Mouse (Mus musculus): ENCODE measurements around the gene Tmub1. TPM values are rescaled to one million over a fixed set of nuclear protein-coding genes. Genes with fewer than 3 reads are reported as not detected.
"Not testable (repeated sequence)": the region's sequence is repeated elsewhere in the genome, so short reads cannot be mapped to it uniquely, and the experiment has no call there.

The Tmub1 gene
- polyA plus RNA-seq, 1 experiment from 2014 or later = 26.4 TPM

DNA sequence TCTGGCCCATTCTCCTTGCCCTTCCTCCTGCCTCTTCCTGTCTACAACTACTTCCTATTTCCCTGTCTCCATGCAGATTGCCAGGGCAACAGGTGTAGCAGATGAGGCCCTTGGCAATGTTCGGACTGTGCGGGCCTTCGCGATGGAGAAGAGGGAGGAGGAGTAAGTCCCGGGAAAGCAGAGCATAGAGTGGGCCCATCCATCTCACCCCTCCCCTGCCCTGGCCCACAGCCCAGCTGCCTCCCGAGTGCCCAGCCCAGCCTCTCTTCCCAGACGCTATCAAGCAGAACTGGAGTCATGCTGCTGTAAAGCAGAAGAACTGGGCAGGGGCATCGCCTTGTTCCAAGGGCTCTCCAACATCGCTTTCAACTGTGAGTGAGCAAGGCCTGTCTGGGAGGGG, 45.7 kb downstream of the Tmub1 start:
- ATAC-seq = no peak
- in situ Hi-C loops (cut with MboI; ENCODE audit: low pct_unique_long_range_greater_than_20kb) = no loop called here
- ChIA-PET CTCF (no interaction called here), POLR2A (interaction anchor here (1.9 kb wide), 1 partner anchor 25 kb away, joined by 5 read pairs; no protein-coding TSS in a partner anchor)
- DNase-seq (ENCODE audit: low read depth, low spot score) = no peak
- TF ChIP-seq CTCF (IDR thresholded peaks at IDR 0.05) = no peak
- H3K27me3 ChIP-seq = no peaks in the 10 kb centered on the region

DNA sequence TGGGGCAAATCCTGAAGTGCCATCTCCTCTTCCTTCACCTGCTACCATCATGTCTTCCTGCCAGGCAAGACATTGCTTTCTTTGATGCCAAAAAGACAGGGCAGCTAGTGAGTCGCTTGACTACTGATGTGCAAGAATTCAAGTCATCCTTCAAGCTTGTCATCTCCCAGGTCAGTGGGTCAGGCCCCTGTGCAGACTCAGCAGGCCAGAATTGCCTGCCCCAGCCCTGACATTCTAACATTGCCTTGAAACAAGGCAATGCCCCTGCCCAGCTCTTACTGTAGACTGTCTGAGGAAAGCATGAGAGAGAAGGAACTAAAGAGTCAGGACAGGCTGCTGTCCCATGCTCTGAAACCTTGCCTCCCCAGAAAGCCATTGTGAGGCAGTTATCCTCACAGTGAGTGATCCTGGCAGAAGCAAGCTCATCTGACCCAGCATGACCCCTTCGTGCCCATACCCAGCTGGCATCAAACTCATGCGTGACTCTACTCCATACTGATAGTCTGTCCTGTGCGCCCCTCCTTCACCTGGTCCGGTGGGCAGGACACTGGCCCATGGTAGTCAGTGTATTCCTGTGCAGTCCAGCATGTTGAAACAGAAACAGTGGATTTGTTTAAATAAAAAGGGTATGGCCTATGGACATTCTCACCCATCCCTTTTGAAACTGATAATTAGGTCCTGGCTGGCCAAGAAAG, 46.6 kb downstream of the Tmub1 start:
- ATAC-seq = no peak
- ChIA-PET POLR2A (interaction anchor here (0.6 to 1.9 kb wide), 2 partner anchors 26 to 44 kb away, joined by 3 to 5 read pairs; partner anchors contain the start of gene Fastk), CTCF (interaction anchor here (0.7 to 9.7 kb wide), 3 partner anchors 11 to 70 kb away, joined by 3 to 222 read pairs (median 5); partner anchors contain the start of gene Asic3)
- in situ Hi-C loops (cut with MboI; ENCODE audit: low pct_unique_long_range_greater_than_20kb) = no loop called here
- DNase-seq (ENCODE audit: low read depth, low spot score) = no peak
- H3K27me3 ChIP-seq = no peaks in the 10 kb centered on the region
- TF ChIP-seq CTCF (IDR thresholded peaks at IDR 0.05) = no peak

DNA sequence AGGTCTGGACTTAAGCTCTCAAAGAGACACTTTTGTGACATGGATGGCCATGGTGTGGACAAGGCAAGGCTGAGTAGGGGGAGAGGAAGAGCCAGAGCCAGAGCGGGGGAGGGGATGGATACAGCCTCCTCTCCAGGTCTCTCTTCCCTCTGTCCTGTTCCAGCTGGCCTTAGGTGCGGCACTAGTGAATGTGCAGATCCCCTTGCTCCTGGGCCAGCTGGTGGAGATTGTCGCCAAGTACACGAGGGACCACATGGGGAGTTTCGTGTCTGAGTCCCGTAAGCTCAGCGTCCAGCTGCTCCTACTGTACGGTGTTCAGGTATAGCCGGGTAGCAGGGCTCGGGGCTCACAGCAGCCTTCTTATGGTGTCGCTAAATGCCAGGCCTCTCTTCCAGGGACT, 47.3 kb downstream of the Tmub1 start:
- POLR2A ChIA-PET = interaction anchor here (0.6 to 1.9 kb wide), 2 partner anchors 27 to 44 kb away, joined by 3 to 5 read pairs; partner anchors contain the start of gene Fastk
- DNase-seq (ENCODE audit: low read depth, low spot score) = no peak
- ATAC-seq = no peak
- CTCF ChIA-PET = interaction anchor here (0.7 to 9.7 kb wide), 5 partner anchors 12 to 110 kb away, joined by 3 to 222 read pairs (median 3); partner anchors contain the start of gene Asic3
- in situ Hi-C loops (cut with MboI; ENCODE audit: low pct_unique_long_range_greater_than_20kb) = no loop called here
- no peak for TF ChIP-seq CTCF (IDR thresholded peaks at IDR 0.05)
- no peaks in the 10 kb centered on the region for H3K27me3 ChIP-seq

DNA sequence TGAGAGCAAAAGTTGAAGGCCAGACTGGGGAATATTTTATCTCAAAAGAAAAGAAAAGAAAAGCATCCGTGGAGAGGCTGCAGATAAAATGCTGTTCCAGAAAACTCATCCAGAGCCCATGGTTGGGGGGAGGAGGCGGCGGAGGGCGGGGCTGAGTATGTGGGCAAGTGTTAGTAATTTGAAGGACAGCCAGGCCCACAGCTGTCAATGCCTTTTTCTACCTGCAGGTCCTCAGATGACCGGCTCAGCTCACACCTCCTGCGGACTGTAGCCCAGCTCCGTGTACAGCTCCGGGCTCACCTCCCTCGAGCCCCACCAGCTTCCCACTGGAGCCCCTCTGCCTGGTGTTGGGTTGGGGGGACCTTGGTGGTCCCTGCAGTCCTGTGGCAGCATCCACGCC, 48.0 kb downstream of the Tmub1 start:
- H3K27me3 ChIP-seq = no peaks in the 10 kb centered on the region
- DNase-seq (ENCODE audit: low read depth, low spot score) = no peak
- TF ChIP-seq CTCF (IDR thresholded peaks at IDR 0.05) = no peak
- ATAC-seq = no peak
- ChIA-PET POLR2A (no interaction called here), CTCF (interaction anchor here (1.2 to 9.7 kb wide), 5 partner anchors 12 to 111 kb away, joined by 3 to 222 read pairs (median 3); partner anchors contain the start of gene Asic3)
- in situ Hi-C loops (cut with MboI; ENCODE audit: low pct_unique_long_range_greater_than_20kb) = loop anchor here (5.0 kb wide), 2 partner anchors 38 to 73 kb away; no protein-coding TSS in a partner anchor

DNA sequence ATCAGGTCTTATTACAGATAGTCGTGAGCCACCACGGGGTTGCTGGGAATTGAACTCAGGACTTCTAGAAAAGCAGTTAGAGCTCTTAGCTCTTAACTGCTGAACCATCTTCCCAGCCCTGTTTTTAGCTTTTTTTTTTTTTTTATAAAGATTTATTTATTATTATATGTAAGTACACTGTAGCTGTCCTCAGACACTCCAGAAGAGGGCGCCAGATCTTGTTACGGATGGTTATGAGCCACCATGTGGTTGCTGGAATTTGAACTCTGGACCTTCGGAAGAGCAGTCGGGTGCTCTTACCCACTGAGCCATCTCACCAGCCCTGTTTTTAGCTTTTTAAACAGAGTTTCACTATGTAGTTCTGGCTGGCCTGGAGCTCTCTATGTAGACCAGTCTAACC, 51.4 kb downstream of the Tmub1 start:
- ChIA-PET CTCF (interaction anchor here (1.4 to 9.7 kb wide), 5 partner anchors 12 to 74 kb away, joined by 5 to 222 read pairs (median 55); partner anchors contain the start of genes Asic3, Cdk5 and Slc4a2), POLR2A (interaction anchor here (1.5 to 1.8 kb wide), 2 partner anchors 78 to 80 kb away, joined by 4 to 7 read pairs; no protein-coding TSS in a partner anchor)
- in situ Hi-C loops (cut with MboI; ENCODE audit: low pct_unique_long_range_greater_than_20kb) = loop anchor here (5.0 kb wide), 2 partner anchors 41 to 76 kb away; no protein-coding TSS in a partner anchor
- not testable (repeated sequence) for H3K27me3 ChIP-seq; ATAC-seq; DNase-seq (ENCODE audit: low read depth, low spot score)

Other genes starting within 250 kb of the Tmub1 start
- gene Kcnh2, start 96.2 kb downstream of the Tmub1 start, polyA plus RNA-seq (2021) = 0.12 TPM
- 0.06 TPM for gene Nos3, start 83.0 kb downstream of the Tmub1 start, polyA plus RNA-seq (2021)
- gene Atg9b, start 55.7 kb downstream of the Tmub1 start, polyA plus RNA-seq (2021) = 0.51 TPM
- gene Abcb8, start 54.2 kb downstream of the Tmub1 start, polyA plus RNA-seq (2021) = 67.6 TPM
- 2.6 TPM for gene Asic3, start 34.5 kb downstream of the Tmub1 start, polyA plus RNA-seq (2021)
- 182 TPM for gene Cdk5, start 24.3 kb downstream of the Tmub1 start, polyA plus RNA-seq (2021)
- 221 TPM for gene Slc4a2, start 24.0 kb downstream of the Tmub1 start, polyA plus RNA-seq (2021)
- 190 TPM for gene Fastk, start 2.6 kb downstream of the Tmub1 start, polyA plus RNA-seq (2021)
- 116 TPM for gene Agap3, start 4.3 kb upstream of the Tmub1 start, polyA plus RNA-seq (2021)
- gene Gbx1, start 79.3 kb upstream of the Tmub1 start, polyA plus RNA-seq (2021) = not detected
- not detected for gene Asb10, start 93.1 kb upstream of the Tmub1 start, polyA plus RNA-seq (2021)
- not detected for gene 4931409K22Rik, start 109.0 kb upstream of the Tmub1 start, polyA plus RNA-seq (2021)
- 110 TPM for gene Abcf2, start 129.6 kb upstream of the Tmub1 start, polyA plus RNA-seq (2021)
- 52.0 TPM for gene Chpf2, start 138.9 kb upstream of the Tmub1 start, polyA plus RNA-seq (2021)
- 64.3 TPM for gene Smarcd3, start 176.6 kb upstream of the Tmub1 start, polyA plus RNA-seq (2021)
- gene Nub1, start 237.7 kb upstream of the Tmub1 start, polyA plus RNA-seq (2021) = 85.2 TPM